Mouse (Mus musculus) megakaryocyte-erythroid progenitor cell, adult 5 weeks (primary cell): ENCODE data around the gene Itgb4. TPM values are rescaled to one million over a fixed set of nuclear protein-coding genes. Genes with fewer than 3 reads are reported as not detected.

Experiments
- polyA plus RNA-seq: library from polyadenylated mRNA; stranded (reverse); fragments of >175 nt; gene quantifications from 2 replicates; pipeline ENCODE4 v1.2.3, GENCODE M21; 2012

Itgb4 gene
- polyA plus RNA-seq = 0.71 and 1.1 TPM in 2 replicates

DNA sequence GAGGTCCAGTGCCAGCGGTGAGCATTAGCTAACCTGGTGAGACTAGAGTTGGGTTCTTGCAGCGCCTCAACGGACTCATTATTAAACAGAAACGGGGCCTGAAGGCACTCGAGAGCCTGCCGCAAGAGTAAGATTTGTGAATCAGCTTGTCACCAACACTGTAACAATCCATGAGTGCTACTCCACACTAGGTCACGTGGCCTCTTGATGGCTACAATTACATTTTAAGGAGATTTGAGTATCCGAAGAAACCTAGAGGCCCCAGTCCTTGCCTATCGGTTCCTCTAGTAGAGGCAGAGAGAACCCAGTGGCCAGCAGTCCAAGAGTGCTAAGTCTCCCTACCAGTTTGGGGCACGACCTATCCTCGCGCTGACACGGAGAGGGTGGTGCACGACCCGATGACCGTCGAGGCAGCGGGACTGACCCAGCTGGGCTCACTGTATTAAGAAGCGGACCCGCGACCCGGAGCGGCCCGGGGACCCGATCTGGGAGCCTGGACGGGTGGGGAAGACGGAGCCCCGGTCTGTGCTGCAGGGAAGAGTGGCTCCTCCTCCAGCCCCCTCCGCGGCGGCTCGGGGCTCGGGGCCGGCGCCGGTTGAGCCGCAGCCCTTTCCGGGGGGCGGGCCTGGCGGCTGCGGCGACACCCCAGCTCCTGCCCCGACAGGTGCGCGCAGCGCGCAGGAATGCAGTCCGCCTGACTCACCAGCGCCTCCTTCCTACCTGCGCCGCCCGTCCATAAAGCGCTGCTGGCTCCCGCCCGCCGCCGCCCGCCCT is at the start of gene Itgb4:
TSS of gene Itgb4 (plus strand) at position 401 of the 774 bp plus-strand sequence.

GRCm38 (mm10) chr11:115933108-115933746 is 41.3 kb upstream of the Itgb4 start, which contains the start of the genes Sap30bp and Recql5:
Gene Sap30bp (plus strand): TSS chr11:115933282.
Gene Recql5 (minus strand): TSS chr11:115933477.

DNA sequence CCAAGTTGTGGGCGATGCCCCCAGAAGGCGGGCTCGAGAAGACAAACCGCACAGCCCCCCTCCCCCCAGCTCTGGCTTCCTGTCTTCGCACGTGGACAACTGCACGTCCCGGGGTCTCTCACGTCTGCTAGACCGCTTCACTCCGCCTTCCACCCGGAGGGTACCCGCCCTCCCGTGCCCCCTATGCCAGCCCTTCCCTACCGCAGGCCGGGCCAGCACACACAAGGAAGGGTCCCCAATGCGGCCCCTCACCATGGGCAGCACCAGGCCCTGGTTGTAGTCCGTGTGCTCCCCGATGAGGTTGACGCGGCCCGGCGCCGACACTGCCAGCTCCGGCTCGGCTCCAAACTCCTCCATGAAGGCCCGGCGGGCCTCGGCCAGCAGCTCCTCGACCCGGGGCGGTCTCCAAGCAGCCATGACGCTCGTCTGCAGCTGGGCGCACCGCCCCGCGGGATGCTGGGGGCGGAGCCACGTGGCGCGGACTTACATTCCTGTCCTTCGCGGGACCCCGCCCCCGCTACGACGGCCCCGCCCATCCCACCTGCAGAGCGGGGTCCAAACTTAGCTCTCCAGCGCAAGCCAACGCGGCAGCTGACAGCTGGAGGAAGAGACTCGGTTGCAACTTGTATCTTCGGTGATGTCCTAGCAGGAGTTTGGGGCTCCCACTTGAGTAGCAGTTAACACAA is 37.9 kb downstream of the Itgb4 start, which contains the start of gene Galk1:
TSS of gene Galk1 (minus strand) at position 458 of the 686 bp plus-strand sequence.

DNA sequence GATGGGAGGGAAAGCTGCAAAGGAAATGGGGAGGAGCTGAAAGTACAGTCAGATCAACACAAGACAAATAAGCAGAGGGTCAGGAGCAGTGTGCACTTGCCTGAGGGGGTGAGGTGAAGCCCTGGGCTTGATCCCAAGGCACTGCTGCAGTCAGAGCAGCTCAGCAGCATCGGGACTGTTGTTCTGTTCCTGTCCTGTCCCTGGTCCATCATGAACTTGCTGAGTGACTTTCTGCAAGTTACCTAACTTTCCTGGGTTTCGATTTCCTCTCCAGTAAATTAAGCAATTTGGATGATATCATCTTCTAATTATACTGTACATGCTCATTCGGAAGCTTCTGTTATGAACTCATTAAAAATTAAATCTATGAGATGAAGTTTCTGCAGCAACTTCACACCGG is 53.2 kb downstream of the Itgb4 start, which contains the start of gene H3f3b:
TSS of gene H3f3b (minus strand) at position 207 of the 400 bp plus-strand sequence.

GRCm38 (mm10) chr11:116030088-116030897 is 55.8 kb downstream of the Itgb4 start, which contains the start of gene Unk:
Gene Unk (plus strand): TSS chr11:116030322.

Other genes starting within 250 kb of the Itgb4 start
- gene Tmem94, start 209.3 kb upstream of the Itgb4 start, polyA plus RNA-seq = 69.4 and 70.7 TPM in 2 replicates
- 20.0 and 25.9 TPM in 2 replicates for gene Caskin2, start 161.1 kb upstream of the Itgb4 start, polyA plus RNA-seq
- 86.5 and 92.0 TPM in 2 replicates for gene Tsen54, start 160.0 kb upstream of the Itgb4 start, polyA plus RNA-seq
- 12.8 and 20.8 TPM in 2 replicates for gene Llgl2, start 150.7 kb upstream of the Itgb4 start, polyA plus RNA-seq
- gene Myo15b, start 116.3 kb upstream of the Itgb4 start, polyA plus RNA-seq = 6.0 and 7.2 TPM in 2 replicates
- gene Smim5, start 74.7 kb upstream of the Itgb4 start, polyA plus RNA-seq = 13.3 and 20.5 TPM in 2 replicates
- gene Smim6, start 62.7 kb upstream of the Itgb4 start, polyA plus RNA-seq = 0.11 and 0.25 TPM in 2 replicates
- gene Sap30bp, start 41.4 kb upstream of the Itgb4 start, polyA plus RNA-seq = 27.2 and 27.8 TPM in 2 replicates
- 20.8 and 23.6 TPM in 2 replicates for gene Recql5, start 41.2 kb upstream of the Itgb4 start, polyA plus RNA-seq
- gene Galk1, start 38.0 kb downstream of the Itgb4 start, polyA plus RNA-seq = 84.2 and 104 TPM in 2 replicates
- 1,041 and 1,153 TPM in 2 replicates for gene H3f3b, start 53.3 kb downstream of the Itgb4 start, polyA plus RNA-seq
- 52.5 and 55.4 TPM in 2 replicates for gene Unk, start 55.6 kb downstream of the Itgb4 start, polyA plus RNA-seq
- gene Unc13d, start 103.3 kb downstream of the Itgb4 start, polyA plus RNA-seq = 87.6 and 108 TPM in 2 replicates
- gene Wbp2, start 112.3 kb downstream of the Itgb4 start, polyA plus RNA-seq = 310 and 331 TPM in 2 replicates
- gene Trim47, start 152.5 kb downstream of the Itgb4 start, polyA plus RNA-seq = 10.0 and 18.4 TPM in 2 replicates
- gene Trim65, start 156.4 kb downstream of the Itgb4 start, polyA plus RNA-seq = 6.7 and 6.9 TPM in 2 replicates
- gene Mrpl38, start 164.2 kb downstream of the Itgb4 start, polyA plus RNA-seq = 128 and 145 TPM in 2 replicates
- 21.1 and 35.1 TPM in 2 replicates for gene Fbf1, start 193.5 kb downstream of the Itgb4 start, polyA plus RNA-seq
- 138 and 142 TPM in 2 replicates for gene Ten1, start 224.1 kb downstream of the Itgb4 start, polyA plus RNA-seq
- gene Acox1, start 224.3 kb downstream of the Itgb4 start, polyA plus RNA-seq = 2.9 and 3.1 TPM in 2 replicates